Mouse (Mus musculus) small intestine, adult 2 months (tissue): ENCODE data around the gene Oosp3. TPM values are rescaled to one million over a fixed set of nuclear protein-coding genes. Genes with fewer than 3 reads are reported as not detected.

Experiments used
- H3K27ac ChIP-seq: fragments of 200-500 bp; 2 replicates; pipeline ENCODE4 v1.5.1; 2012; ENCODE audit warnings: low read depth, low read length, control low read depth, inconsistent platforms; ENCODE audit not compliant: insufficient read depth
- H3K27me3 ChIP-seq: fragments of 200-500 bp; 2 replicates; pipeline ENCODE4 v1.6.1; 2012; ENCODE audit warnings: mild to moderate bottlenecking, moderate library complexity, low read length, inconsistent platforms; ENCODE audit not compliant: control insufficient read depth, insufficient read depth
- H3K36me3 ChIP-seq: fragments of 200-500 bp; 2 replicates; pipeline ENCODE4 v1.6.1; 2012; ENCODE audit warnings: mild to moderate bottlenecking, low read length, control low read depth, inconsistent platforms; ENCODE audit not compliant: control insufficient read depth, insufficient read depth
- H3K4me1 ChIP-seq: fragments of 200-500 bp; 2 replicates; pipeline ENCODE4 v1.6.1; 2012; ENCODE audit warnings: low read length, inconsistent platforms, mixed read lengths; ENCODE audit not compliant: control insufficient read depth, insufficient read depth, insufficient read length
- H3K4me3 ChIP-seq: fragments of 200-500 bp; 2 replicates; pipeline ENCODE4 v1.5.1; 2012; ENCODE audit warnings: low read depth, mild to moderate bottlenecking, control low read depth, inconsistent platforms, low read length, moderate library complexity
- CTCF ChIP-seq: fragments of 200-500 bp; IDR thresholded peaks from 2 replicates; pipeline ENCODE4 v1.5.1; 2012; ENCODE audit warnings: low read depth, mild to moderate bottlenecking, control low read depth, inconsistent platforms, low read length, moderate library complexity, mixed read lengths; ENCODE audit not compliant: insufficient replicate concordance, insufficient read length; ENCODE audit errors: extremely low read depth
- POLR2A ChIP-seq: fragments of 200-500 bp; IDR thresholded peaks from 2 replicates; pipeline ENCODE4 v1.6.1; 2012; ENCODE audit warnings: low read depth, mild to moderate bottlenecking, control low read depth, inconsistent platforms, low read length, moderate library complexity
- WGBS: fragments of 180-500 bp; shearing (Covaris S2); methylation state at CpG from one replicate; pipeline ENCODE4 v1.1.7; 2018; 5-methylcytosine and 5-hydroxymethylcytosine counted together
- polyA plus RNA-seq: library from polyadenylated mRNA; depleted of rRNA; stranded (reverse); fragments of >200 nt; gene quantifications from 2 replicates; pipeline ENCODE4 v1.2.3, GENCODE M21; 2012; rRNA removed

The Oosp3 gene
- polyA plus RNA-seq: not detected in 2 replicates

- 87% methylated on average over 2 of the region's 2 CpGs for WGBS
- Histone ChIP-seq H3K4me1 (no peaks in the 10 kb centered on the region), H3K27ac (no peak within 1 kb of the TSS), H3K4me3 (no peak within 1 kb of the TSS), H3K27me3 (no peaks in the 10 kb centered on the region), H3K36me3 (no peaks in the 10 kb centered on the region)
- TF ChIP-seq CTCF (no peak), POLR2A (no peak)
These were observed at the start of gene Oosp3 for GRCm38 (mm10) chr19:11696755-11697154. Gene Oosp3 (plus strand): TSS chr19:11697055.

- Histone ChIP-seq H3K27ac (no peak overlapping the region), H3K4me1 (no peaks in the 10 kb centered on the region), H3K4me3 (no peak overlapping the region), H3K36me3 (no peaks in the 10 kb centered on the region), H3K27me3 (no peaks in the 10 kb centered on the region)
- no peak for TF ChIP-seq POLR2A
- no peak for TF ChIP-seq CTCF
- WGBS: 63% methylated on average over 4 of the region's 4 CpGs
These were observed 47.3 kb upstream of the Oosp3 start for GRCm38 (mm10) chr19:11649564-11649963.

- no peak for TF ChIP-seq POLR2A
- TF ChIP-seq CTCF: no peak
- no peak overlapping the region for H3K27ac ChIP-seq
- no peak overlapping the region for H3K4me3 ChIP-seq
- no peaks in the 10 kb centered on the region for H3K4me1 ChIP-seq
- WGBS: 57% methylated on average over 2 of the region's 2 CpGs
- H3K27me3 ChIP-seq: no peaks in the 10 kb centered on the region
- no peaks in the 10 kb centered on the region for H3K36me3 ChIP-seq
These were observed 37.7 kb upstream of the Oosp3 start for GRCm38 (mm10) chr19:11659142-11659541.

DNA sequence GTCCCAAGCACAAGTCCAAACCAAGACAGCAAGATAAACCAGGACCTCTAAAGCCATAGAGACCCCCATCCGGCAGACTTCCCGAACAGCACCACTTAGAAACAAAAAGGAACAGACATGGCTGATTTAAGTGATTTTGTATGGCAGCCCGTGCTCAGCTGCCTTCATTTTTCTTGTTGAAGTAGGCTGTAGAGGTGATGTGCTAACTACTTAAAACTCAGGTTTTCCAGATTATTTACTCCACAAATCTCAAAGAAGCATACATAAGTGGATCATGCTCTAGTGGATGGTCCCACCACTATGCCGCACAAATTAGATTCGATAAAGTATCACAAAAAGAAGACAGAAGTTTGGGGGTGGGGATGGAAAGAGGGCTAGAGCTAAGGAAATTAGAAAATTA, 36.4 kb upstream of the Oosp3 start, which contains the start of gene Oosp2:
Oosp2 (minus strand) TSS at position 101 of the 400 bp plus-strand sequence.
- TF ChIP-seq POLR2A (no peak), CTCF (no peak)
- no peaks in the 10 kb centered on the region for H3K27me3 ChIP-seq
- no peaks in the 10 kb centered on the region for H3K36me3 ChIP-seq
- no peaks in the 10 kb centered on the region for H3K4me1 ChIP-seq
- H3K4me3 ChIP-seq: no peak within 1 kb of the TSS
- WGBS: 88% methylated on average over 5 of the region's 5 CpGs
- no peak within 1 kb of the TSS for H3K27ac ChIP-seq

DNA sequence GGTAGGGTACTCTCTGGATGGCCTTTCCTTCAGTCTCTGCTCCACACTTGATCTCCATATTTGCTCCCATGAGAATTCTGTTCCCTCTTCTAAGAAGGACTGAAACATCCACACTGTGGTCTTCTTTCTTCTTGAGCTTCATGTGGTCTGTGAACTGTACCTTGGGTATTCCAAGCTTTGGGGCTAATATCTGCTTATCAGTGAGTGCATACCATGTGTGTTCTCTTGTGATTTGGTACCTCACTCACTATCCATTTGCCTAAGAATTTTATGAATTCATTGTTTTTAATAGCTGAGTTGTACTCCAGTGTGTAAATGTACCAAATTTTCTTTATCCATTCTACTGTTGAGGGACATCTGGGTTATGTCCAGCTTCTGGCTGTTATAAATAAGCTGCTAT, 35.3 kb upstream of the Oosp3 start:
- Histone ChIP-seq H3K4me3 (no peak overlapping the region), H3K27ac (no peak overlapping the region), H3K27me3 (no peaks in the 10 kb centered on the region), H3K4me1 (no peaks in the 10 kb centered on the region), H3K36me3 (no peaks in the 10 kb centered on the region)
- TF ChIP-seq CTCF: no peak
- no peak for TF ChIP-seq POLR2A

DNA sequence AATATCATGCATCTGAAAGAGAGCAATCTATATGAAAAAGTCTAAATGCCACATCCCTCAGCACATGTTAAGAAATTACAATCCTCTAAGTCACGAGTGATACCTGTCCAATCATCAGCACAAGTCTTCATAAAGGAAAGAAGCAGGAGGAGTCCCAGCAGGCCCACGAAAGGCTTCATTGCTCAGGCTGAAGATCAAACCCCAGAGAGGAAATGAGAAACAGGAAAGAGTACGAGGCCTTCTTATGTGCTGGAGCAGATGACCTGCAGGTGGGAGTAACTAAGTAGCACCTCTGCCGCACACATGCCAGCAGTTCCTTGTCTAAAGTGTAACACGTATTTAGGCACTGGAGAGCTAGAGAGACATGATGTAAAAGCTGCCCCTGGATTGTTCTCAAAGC, 6.0 kb upstream of the Oosp3 start, which contains the start of gene Oosp1:
Oosp1 (minus strand) TSS at position 312 of the 400 bp plus-strand sequence.
- TF ChIP-seq POLR2A: no peak
- no peak for TF ChIP-seq CTCF
- Histone ChIP-seq H3K4me1 (no peaks in the 10 kb centered on the region), H3K4me3 (no peak within 1 kb of the TSS), H3K27me3 (no peaks in the 10 kb centered on the region), H3K27ac (no peak within 1 kb of the TSS), H3K36me3 (no peaks in the 10 kb centered on the region)
- 61% methylated on average over 5 of the region's 5 CpGs for WGBS

DNA sequence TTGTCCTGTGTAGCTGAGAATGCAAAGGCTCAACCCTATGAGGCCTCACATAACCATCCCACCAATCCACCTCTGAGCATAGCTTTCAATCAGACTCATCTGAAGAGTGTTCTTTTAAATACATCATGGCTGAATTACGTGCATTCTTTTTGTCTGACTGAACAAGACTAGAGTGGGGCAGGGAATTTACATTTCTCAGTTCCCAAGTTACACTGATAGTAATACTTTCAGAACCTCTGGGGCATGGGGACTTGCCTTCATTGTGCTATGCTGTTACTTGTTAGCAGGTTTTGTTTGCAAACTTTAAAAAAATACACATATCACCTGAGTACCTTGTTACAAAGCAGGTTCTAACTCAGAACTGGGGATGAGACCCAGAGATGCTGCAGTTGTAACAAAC, 5.4 kb upstream of the Oosp3 start:
- Histone ChIP-seq H3K4me3 (no peak overlapping the region), H3K4me1 (no peaks in the 10 kb centered on the region), H3K27me3 (no peaks in the 10 kb centered on the region), H3K27ac (no peak overlapping the region), H3K36me3 (no peaks in the 10 kb centered on the region)
- TF ChIP-seq POLR2A (no peak), CTCF (no peak)
- 43% methylated on average over 1 of the region's 1 CpGs for WGBS

- Histone ChIP-seq H3K4me1 (no peaks in the 10 kb centered on the region), H3K27ac (no peak overlapping the region), H3K27me3 (no peaks in the 10 kb centered on the region), H3K36me3 (no peaks in the 10 kb centered on the region), H3K4me3 (no peak overlapping the region)
- WGBS: 80% methylated on average over 6 of the region's 6 CpGs
- no peak for TF ChIP-seq POLR2A
- no peak for TF ChIP-seq CTCF
These were observed 1.5 kb downstream of the Oosp3 start for GRCm38 (mm10) chr19:11698342-11698741.
